Mouse (Mus musculus): ENCODE results near the gene Spock1.

DNA sequence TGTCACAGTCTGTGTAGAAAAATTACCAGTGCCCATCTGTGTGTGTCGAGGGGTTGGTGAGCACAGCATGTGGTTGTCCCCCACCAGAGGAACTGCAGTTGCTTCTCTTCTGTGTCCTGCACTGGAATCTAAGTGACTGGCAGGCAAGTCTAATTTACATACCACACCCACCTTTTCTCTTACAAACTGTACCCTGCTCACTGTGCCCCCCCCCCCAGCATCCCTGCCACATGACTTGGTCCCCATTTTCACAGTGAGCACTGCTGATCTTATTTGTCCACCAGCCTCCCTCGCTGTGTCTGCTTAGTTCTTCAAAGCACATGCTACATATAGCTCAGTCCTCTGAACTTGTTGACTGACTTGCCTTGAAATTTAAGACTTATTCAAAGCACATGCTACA lies 22.2 kb upstream of the Spock1 start:
- TF ChIP-seq POLR2A (IDR thresholded peaks at IDR 0.05; ENCODE audit: borderline replicate concordance, extremely low read depth, low read depth, low read length) (no peak), CTCF (IDR thresholded peaks at IDR 0.05; ENCODE audit: insufficient read depth, low read length) (no peak)

Data from lung, adult 2 months (tissue).